Mouse (Mus musculus) limb, embryonic 14.5 days (tissue): ENCODE data around the gene Fhl3. TPM values are rescaled to one million over a fixed set of nuclear protein-coding genes. Genes with fewer than 3 reads are reported as not detected.

Experiments used
- ATAC-seq: fragments of 200-750 bp; cut with Nextera tagmentation; 2 replicates; pipeline ENCODE4 v1.8.0; 2017; ENCODE audit warnings: low read depth, moderate number of reproducible peaks, moderate TSS enrichment; ENCODE audit not compliant: low FRiP score
- DNase-seq: peaks from one replicate; pipeline ENCODE4 v3.0.0-alpha.2; 2015; ENCODE audit warnings: low spot score
- H3K27ac ChIP-seq: fragments of 300-500 bp; sonication (generic); replicated peaks from 2 replicates; pipeline ENCODE4 v1.5.1; 2014; ENCODE audit warnings: low read depth, mild to moderate bottlenecking, low read length, moderate library complexity, mixed read lengths
- H3K27me3 ChIP-seq: fragments of 300-500 bp; sonication (generic); 2 replicates; pipeline ENCODE4 v1.6.1; 2014; ENCODE audit warnings: low read length, mixed read lengths; ENCODE audit not compliant: control insufficient read depth, insufficient read depth
- H3K36me3 ChIP-seq: fragments of 300-500 bp; sonication (generic); 2 replicates; pipeline ENCODE4 v1.6.1; 2014; ENCODE audit warnings: mild to moderate bottlenecking, low read length, moderate library complexity, mixed read lengths; ENCODE audit not compliant: control insufficient read depth, insufficient read depth
- H3K4me1 ChIP-seq: fragments of 300-500 bp; sonication (generic); 2 replicates; pipeline ENCODE4 v1.6.1; 2014; ENCODE audit warnings: antibody characterized with exemption, low read length, mixed read lengths; ENCODE audit not compliant: control insufficient read depth, insufficient read depth
- H3K4me2 ChIP-seq: fragments of 300-500 bp; sonication (generic); replicated peaks from 2 replicates; pipeline ENCODE4 v1.6.1; 2014; ENCODE audit warnings: low read depth, mild to moderate bottlenecking, low read length, moderate library complexity; ENCODE audit not compliant: severe bottlenecking
- H3K4me3 ChIP-seq: fragments of 300-500 bp; sonication (generic); replicated peaks from 2 replicates; pipeline ENCODE4 v1.5.1; 2014; ENCODE audit warnings: low read length
- H3K9ac ChIP-seq: fragments of 300-500 bp; sonication (generic); 2 replicates; pipeline ENCODE4 v1.6.1; 2014; ENCODE audit warnings: mild to moderate bottlenecking, low read depth, low read length, moderate library complexity; ENCODE audit not compliant: severe bottlenecking
- H3K9me3 ChIP-seq: fragments of 300-500 bp; sonication (generic); 2 replicates; pipeline ENCODE4 v1.6.1; 2016; ENCODE audit warnings: low read length; ENCODE audit not compliant: control insufficient read depth
- POLR2A ChIP-seq: fragments of 200-500 bp; IDR thresholded peaks from 2 replicates; pipeline ENCODE4 v1.8.0; 2012; ENCODE audit warnings: inconsistent platforms, mild to moderate bottlenecking, moderate library complexity, borderline replicate concordance; ENCODE audit not compliant: insufficient read depth, insufficient read length; ENCODE audit errors: extremely low read depth
- WGBS: fragments of 180-500 bp; shearing (Covaris S2); extraction: QIAGEN DNeasy Blood & Tissue Kit; methylation state at CpG from one replicate; pipeline ENCODE4 v1.1.7; 2014; 5-methylcytosine and 5-hydroxymethylcytosine counted together
- polyA plus RNA-seq, 2 experiments: library from polyadenylated mRNA; depleted of rRNA in 1 of 2; stranded (reverse) in 1 of 2; unstranded in 1 of 2; fragments of >200 nt; fragmentation: Nextera tagmentation in 1 of 2; extraction: Ambion mirVana in 1 of 2; gene quantifications; 2 replicates each; pipeline versions ENCODE4 v1.2.1 to v1.2.3; 2012 to 2014

Gene Fhl3
- polyA plus RNA-seq, 2 experiments: 18.1 to 30.6 TPM

DNA sequence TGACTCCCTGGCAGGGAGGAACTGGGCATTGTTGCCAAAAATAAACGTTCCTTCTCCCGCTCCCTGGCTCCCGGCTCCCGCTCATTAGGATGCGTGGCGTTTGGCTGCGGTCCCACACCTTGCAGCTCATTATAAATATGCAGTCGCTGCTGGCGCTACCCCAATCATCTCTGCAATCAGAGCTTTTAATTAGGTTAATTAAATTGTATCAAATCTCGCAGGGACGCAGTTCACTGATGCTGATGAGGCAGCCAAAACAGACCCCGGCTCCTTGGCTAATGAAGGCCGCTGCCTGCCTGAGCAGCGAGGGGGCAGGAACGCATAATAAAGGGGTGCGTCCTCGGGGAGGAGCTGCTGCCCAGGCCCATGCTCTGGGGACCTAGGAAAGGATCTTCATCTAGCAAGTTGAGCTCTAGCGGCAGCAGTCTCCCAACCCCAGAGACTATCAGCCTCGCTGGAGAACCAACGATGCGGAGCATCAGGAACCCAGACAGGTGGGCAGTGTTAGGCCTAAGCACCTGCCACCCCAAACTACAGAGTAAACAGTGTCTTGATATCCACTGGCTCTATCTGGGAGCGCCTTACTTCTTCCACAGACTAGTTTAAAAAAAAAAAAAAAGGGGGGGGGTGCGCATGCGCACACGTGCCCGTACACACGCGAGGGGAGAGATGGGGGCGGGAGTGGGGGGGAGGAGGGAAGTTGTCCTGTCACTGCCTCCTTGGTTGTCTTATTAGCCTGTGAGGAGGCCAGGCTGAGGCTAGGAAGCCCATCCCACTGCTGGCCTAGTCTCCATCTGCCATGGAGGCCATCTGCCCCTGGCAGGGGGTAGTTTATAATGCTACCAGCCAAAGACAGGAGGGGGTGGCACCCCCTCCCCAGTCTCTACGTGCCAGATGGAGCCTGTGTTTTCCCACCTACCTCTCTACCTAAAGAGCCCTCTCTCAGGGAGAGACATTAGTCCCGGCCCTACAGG, 27.9 kb upstream of the Fhl3 start:
- Histone ChIP-seq H3K9me3 (no peaks in the 10 kb centered on the region), H3K27me3 (no peaks in the 10 kb centered on the region), H3K4me1 (peaks cover 13% of the 10 kb centered on the region), H3K4me2 (peak overlapping the region; percentile 39), H3K4me3 (peak overlapping the region; percentile 18), H3K9ac (peak overlapping the region; percentile 5; the same call in 1 of the 2 replicates), H3K27ac (no peak overlapping the region), H3K36me3 (peaks cover 9% of the 10 kb centered on the region)
- DNase-seq (no peak), ATAC-seq (no peak)
- TF ChIP-seq POLR2A: no peak
- WGBS: 1% methylated on average over 28 of the region's 31 CpGs

DNA sequence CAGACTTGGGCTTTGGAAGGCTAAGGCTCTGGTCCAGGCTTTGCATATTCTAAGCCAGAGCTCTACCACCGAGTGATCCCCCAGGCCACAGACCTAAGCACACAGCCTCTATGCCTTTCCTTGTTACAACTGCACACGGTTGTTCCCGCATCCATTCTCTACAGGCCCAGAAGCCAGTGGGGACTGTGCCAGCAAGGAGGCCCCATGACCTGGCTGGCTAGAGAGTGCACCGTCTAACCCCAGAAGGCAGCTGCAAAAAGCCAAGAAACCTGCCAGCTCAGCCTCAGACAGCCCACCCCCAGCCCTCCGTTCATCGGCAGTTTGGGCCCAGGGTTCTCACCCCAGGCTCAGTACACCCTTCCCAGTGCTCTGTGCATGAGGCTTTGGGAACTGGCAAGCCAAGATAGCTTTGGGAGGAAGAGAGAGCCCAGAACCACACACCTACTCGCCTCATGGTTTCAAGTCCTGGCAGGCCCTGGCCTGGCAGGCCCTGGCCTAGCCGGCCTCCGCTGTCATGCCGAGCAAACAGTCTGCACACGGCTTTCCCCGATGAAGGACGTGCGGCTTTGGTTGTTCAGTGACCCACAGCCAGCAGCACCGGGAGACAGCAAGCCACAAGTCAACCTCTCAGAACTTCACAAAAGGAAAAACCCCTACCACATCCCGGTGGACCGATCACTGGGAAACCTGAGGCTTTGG, 26.0 kb upstream of the Fhl3 start:
- Histone ChIP-seq H3K9ac (no peak overlapping the region), H3K9me3 (no peaks in the 10 kb centered on the region), H3K27me3 (no peaks in the 10 kb centered on the region), H3K36me3 (peaks cover 23% of the 10 kb centered on the region), H3K4me1 (peaks cover 13% of the 10 kb centered on the region), H3K4me3 (no peak overlapping the region), H3K27ac (no peak overlapping the region), H3K4me2 (no peak overlapping the region)
- ATAC-seq (peak; percentile 35; the same call in 1 of the 2 replicates), DNase-seq (no peak)
- WGBS: 65% methylated on average over 17 of the region's 17 CpGs
- TF ChIP-seq POLR2A: no peak

DNA sequence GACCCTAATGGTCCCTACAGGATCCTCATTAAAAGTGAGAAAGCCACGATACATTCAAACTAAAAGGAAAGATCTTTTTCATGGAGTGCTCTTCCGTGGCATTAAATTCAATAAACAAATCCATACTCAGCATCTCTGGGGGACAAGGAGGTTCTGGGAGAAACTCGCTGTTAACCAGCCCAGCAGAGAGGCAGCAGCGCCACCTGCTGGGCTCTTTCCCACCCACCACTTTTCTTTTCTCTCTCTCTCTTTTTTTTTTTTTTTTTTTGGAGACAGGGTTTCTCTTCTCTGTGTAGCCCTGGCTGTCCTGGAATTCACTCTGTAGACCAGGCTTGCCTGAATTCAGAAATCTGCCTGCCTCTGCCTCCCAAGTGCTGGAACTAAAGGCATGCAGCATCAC, 25.5 kb upstream of the Fhl3 start:
- TF ChIP-seq POLR2A: no peak
- peaks cover 13% of the 10 kb centered on the region for H3K4me1 ChIP-seq
- H3K4me2 ChIP-seq: no peak overlapping the region
- H3K9me3 ChIP-seq: no peaks in the 10 kb centered on the region
- H3K27ac ChIP-seq: no peak overlapping the region
- DNase-seq (peak; percentile 93), ATAC-seq (peak; percentile 45; the same call in 1 of the 2 replicates)
- no peaks in the 10 kb centered on the region for H3K27me3 ChIP-seq
- peaks cover 29% of the 10 kb centered on the region for H3K36me3 ChIP-seq
- no peak overlapping the region for H3K9ac ChIP-seq
- WGBS: 2% methylated on average over 4 of the region's 4 CpGs
- H3K4me3 ChIP-seq: no peak overlapping the region

DNA sequence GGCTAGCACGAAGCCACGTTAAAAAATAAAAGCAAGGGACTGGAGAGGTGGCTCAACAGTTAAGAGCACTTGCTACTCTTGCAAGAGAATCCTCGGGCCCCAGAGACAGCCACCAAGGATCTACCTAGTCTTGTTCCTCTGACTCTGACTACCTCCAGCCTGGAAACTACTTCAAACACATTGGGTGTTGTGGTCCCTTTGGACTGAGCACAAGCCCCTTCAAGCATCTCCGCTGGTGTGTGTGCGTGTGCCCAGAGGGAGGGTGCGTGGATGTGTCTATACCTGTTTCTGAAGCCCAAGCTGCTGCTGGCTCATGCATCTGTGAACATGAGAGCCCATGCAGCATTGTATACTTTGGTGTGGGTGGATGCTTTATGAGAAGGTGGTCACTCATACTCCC, 24.5 kb upstream of the Fhl3 start:
- ATAC-seq (no peak), DNase-seq (no peak)
- no peaks in the 10 kb centered on the region for H3K27me3 ChIP-seq
- H3K9ac ChIP-seq: no peak overlapping the region
- WGBS: 78% methylated on average over 6 of the region's 6 CpGs
- H3K4me2 ChIP-seq: no peak overlapping the region
- peaks cover 38% of the 10 kb centered on the region for H3K36me3 ChIP-seq
- no peak for TF ChIP-seq POLR2A
- H3K4me1 ChIP-seq: peaks cover 13% of the 10 kb centered on the region
- no peak overlapping the region for H3K4me3 ChIP-seq
- no peak overlapping the region for H3K27ac ChIP-seq
- no peaks in the 10 kb centered on the region for H3K9me3 ChIP-seq

DNA sequence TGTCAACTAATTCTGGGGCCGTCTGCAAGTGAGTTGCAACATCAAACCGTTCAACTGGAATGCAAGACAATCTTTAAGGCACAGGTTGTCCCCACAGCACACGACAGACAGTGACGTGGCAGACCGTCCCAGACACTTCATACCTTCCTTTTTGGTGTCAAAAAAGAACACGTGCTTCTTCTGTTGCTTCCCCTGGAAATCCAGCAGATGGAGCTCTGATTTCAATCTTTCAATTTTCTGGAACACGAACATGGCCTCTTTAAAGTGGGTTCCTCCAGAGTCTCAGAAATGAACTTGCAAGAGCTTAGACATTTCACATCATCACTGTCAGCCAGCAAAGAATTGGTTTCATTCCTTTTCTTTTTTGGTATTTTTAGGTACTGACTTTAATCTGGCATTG, 18.2 kb upstream of the Fhl3 start:
- peaks cover 85% of the 10 kb centered on the region for H3K36me3 ChIP-seq
- H3K27ac ChIP-seq: no peak overlapping the region
- DNase-seq (peak; percentile 48), ATAC-seq (no peak)
- no peaks in the 10 kb centered on the region for H3K27me3 ChIP-seq
- no peaks in the 10 kb centered on the region for H3K4me1 ChIP-seq
- no peak overlapping the region for H3K4me3 ChIP-seq
- no peak overlapping the region for H3K4me2 ChIP-seq
- no peaks in the 10 kb centered on the region for H3K9me3 ChIP-seq
- TF ChIP-seq POLR2A: no peak
- WGBS: 56% methylated on average over 7 of the region's 7 CpGs
- no peak overlapping the region for H3K9ac ChIP-seq
